Mouse (Mus musculus): ENCODE results near the gene Serpine3.
"Not testable (repeated sequence)": the region's sequence is repeated elsewhere in the genome, so short reads cannot be mapped to it uniquely, and the experiment has no call there.

Serpine3 gene

DNA sequence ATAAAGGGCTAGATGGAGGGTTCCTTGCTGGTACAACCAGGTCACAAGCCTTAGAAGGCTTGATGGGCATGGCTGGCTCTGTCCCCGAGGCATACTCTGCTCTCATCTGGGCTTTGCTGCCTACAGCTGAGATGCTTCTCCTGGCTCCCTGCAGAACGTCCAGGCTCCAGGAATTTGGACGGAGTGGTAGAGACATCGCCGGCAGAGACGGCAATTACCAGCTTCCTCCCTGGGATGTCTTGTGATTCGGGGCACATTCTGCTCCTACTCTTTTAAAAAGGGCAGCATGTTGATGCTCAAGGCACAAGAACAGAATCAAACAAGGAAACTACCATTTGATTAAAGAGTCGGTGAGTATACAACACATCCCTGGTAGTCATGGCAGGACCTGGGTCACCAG is at the start of gene Serpine3:
TSS of gene Serpine3 (plus strand) at position 301 of the 400 bp plus-strand sequence.
- in situ Hi-C loops (cut with MboI; ENCODE audit: low pct_unique_long_range_greater_than_20kb in 1 of 2, low sequenced_read_pairs in 2 of 2, unreplicated experiment in 1 of 2): no loop called here

- in situ Hi-C loops (cut with MboI; ENCODE audit: low pct_unique_long_range_greater_than_20kb in 1 of 2, low sequenced_read_pairs in 2 of 2, unreplicated experiment in 1 of 2): no loop called here
Observed at GRCm38 (mm10) chr14:62622393-62622792, 41.1 kb upstream of the Serpine3 start.

- in situ Hi-C loops (cut with MboI; ENCODE audit: low pct_unique_long_range_greater_than_20kb in 1 of 2, low sequenced_read_pairs in 2 of 2, unreplicated experiment in 1 of 2): no loop called here
Observed at GRCm38 (mm10) chr14:62627951-62628350, 35.5 kb upstream of the Serpine3 start.

- in situ Hi-C loops (cut with MboI; ENCODE audit: low pct_unique_long_range_greater_than_20kb in 1 of 2, low sequenced_read_pairs in 2 of 2, unreplicated experiment in 1 of 2): no loop called here
Observed at GRCm38 (mm10) chr14:62637436-62638344, 25.8 kb upstream of the Serpine3 start.

DNA sequence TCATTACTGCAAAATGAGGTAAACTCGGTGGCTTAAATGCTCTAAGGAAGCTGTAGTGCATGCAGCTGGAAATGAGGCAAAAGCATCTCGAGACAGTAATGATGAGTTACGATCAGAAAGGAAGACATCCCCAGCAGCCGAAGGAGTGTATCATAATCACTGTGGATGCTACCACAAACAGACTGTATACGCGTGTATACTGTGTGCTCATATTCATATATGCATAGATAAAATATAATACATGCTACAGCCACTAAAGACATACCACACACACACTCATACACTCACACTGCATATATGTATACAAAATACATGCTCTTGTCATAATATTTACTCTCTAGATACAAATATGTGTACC is 25.1 kb upstream of the Serpine3 start:
- in situ Hi-C loops (cut with MboI; ENCODE audit: low pct_unique_long_range_greater_than_20kb in 1 of 2, low sequenced_read_pairs in 2 of 2, unreplicated experiment in 1 of 2): no loop called here

- in situ Hi-C loops (cut with MboI; ENCODE audit: low pct_unique_long_range_greater_than_20kb in 1 of 2, low sequenced_read_pairs in 2 of 2, unreplicated experiment in 1 of 2): no loop called here
Observed at GRCm38 (mm10) chr14:62639111-62639510, 24.4 kb upstream of the Serpine3 start.

GRCm38 (mm10) chr14:62639551-62639950 is 23.9 kb upstream of the Serpine3 start:
- in situ Hi-C loops (cut with MboI; ENCODE audit: low pct_unique_long_range_greater_than_20kb in 1 of 2, low sequenced_read_pairs in 2 of 2, unreplicated experiment in 1 of 2): no loop called here

DNA sequence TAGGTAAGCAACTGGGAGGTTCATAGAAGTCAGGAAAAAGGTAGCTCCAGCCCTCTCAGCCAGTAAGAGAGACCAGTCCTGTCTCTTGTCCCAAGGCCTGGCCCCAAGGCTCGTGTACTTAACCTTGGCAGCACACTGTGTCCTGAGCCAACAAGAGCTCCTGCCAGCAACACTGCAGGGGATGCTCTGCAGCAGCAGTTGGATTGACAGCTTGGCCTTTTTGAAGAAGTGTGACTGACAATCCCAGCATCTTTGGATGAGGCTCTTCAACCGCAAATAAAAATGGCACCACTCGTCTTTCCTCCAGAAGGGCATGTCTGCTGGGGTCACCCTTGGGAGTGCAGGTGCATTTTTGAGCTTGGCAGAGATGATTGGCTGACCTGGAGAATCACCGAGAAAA is 23.1 kb upstream of the Serpine3 start:
- in situ Hi-C loops (cut with MboI; ENCODE audit: low pct_unique_long_range_greater_than_20kb in 1 of 2, low sequenced_read_pairs in 2 of 2, unreplicated experiment in 1 of 2): no loop called here

DNA sequence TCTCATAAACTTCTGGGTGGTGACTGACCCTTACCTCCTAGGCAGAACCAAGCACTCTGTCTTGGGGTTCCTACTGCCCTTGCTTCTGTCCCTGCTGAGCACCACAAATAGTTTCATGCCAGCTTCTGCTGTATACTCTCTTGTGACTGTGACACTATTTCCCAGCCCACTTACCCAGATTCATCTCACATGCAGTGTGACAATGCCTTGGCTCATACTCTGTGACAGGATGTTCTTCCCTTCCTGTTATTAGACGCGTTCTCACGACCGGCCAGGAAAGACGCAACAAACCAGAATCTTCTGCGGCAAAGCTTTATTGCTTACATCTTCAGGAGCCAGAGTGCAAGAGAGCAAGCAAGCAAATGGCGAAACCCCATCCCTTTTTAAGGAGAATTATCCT is 21.1 kb upstream of the Serpine3 start:
- in situ Hi-C loops (cut with MboI; ENCODE audit: low pct_unique_long_range_greater_than_20kb in 1 of 2, low sequenced_read_pairs in 2 of 2, unreplicated experiment in 1 of 2): not testable (repeated sequence)

GRCm38 (mm10) chr14:62648405-62648804 is 15.1 kb upstream of the Serpine3 start:
- in situ Hi-C loops (cut with MboI; ENCODE audit: low pct_unique_long_range_greater_than_20kb in 1 of 2, low sequenced_read_pairs in 2 of 2, unreplicated experiment in 1 of 2): no loop called here

DNA sequence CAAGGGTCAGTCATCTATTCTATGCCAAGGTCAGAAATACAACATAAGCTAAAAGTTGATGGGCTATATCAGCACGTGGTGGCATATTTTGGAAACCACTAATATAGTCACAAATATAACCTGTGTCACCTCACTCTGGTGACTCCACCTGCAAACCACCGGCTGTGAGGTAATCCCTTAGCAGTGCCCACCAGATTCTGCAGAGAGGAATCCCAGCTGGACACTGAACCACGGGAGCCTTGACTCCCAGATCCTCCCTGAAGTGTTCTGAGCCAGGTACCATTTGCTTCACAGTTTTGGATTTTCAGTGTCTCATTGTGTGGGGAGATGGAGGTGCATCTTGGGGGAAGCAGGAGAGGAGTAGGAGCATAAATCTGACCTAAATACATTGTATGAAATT is 13.1 kb upstream of the Serpine3 start:
- in situ Hi-C loops (cut with MboI; ENCODE audit: low pct_unique_long_range_greater_than_20kb in 1 of 2, low sequenced_read_pairs in 2 of 2, unreplicated experiment in 1 of 2): no loop called here

GRCm38 (mm10) chr14:62651771-62652170 is 11.7 kb upstream of the Serpine3 start:
- in situ Hi-C loops (cut with MboI; ENCODE audit: low pct_unique_long_range_greater_than_20kb in 1 of 2, low sequenced_read_pairs in 2 of 2, unreplicated experiment in 1 of 2): no loop called here

DNA sequence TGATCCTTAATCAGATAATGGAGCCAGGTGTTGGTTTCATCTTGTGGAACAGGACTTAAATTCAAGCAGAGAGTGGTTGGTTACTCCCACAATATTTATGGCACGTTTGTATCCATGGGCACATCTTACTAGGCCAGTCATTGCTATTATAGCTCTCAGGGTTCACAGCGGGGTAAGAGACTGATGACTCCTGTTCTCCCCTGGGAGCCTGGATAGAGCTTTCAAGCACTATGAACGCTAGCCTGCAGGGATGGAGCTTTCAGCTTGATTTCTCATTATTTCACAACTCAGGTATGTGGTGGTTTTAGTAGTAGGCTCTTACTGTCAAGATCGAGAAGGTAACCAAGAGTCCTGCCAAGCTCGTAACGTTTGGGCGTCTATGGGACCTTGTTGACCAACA is 7.5 kb upstream of the Serpine3 start:
- in situ Hi-C loops (cut with MboI; ENCODE audit: low pct_unique_long_range_greater_than_20kb in 1 of 2, low sequenced_read_pairs in 2 of 2, unreplicated experiment in 1 of 2): no loop called here

- in situ Hi-C loops (cut with MboI; ENCODE audit: low pct_unique_long_range_greater_than_20kb in 1 of 2, low sequenced_read_pairs in 2 of 2, unreplicated experiment in 1 of 2): no loop called here
Observed at GRCm38 (mm10) chr14:62657469-62657868, 6.0 kb upstream of the Serpine3 start.

GRCm38 (mm10) chr14:62662381-62662780 is 1.1 kb upstream of the Serpine3 start:
- in situ Hi-C loops (cut with MboI; ENCODE audit: low pct_unique_long_range_greater_than_20kb in 1 of 2, low sequenced_read_pairs in 2 of 2, unreplicated experiment in 1 of 2): no loop called here

DNA sequence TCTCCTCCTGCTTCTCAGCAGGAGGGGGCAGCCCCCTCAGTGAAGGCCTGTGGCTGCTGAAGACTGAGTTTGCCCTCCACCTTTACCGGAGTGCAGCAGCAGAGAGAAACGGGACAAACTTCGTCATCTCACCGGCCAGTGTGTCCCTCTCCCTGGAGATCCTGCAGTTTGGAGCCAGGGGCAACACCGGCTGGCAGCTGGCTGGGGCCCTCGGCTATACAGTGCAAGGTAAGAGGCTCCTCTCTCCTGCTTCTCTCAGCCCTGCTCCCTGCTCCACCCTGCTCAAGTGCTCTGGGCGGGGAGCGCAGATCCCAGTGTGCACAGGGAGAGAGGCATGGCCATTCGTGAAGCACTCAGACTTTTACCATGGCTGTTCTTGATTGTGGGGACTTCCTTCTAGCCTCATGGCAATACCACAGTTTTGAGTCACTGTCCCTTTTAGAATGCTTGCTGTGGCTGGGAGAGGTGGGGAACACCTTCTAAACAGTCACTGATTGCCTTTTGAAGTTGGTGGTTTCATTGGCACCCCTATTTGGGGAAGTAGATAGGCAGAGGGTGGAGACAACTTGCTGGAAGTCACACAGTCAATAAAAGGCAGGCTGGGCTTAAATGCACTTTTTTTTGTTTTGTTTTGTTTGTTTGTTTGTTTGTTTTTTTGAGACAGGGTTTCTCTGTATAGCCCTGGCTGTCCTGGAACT is 1.7 kb downstream of the Serpine3 start:
- in situ Hi-C loops (cut with MboI; ENCODE audit: low pct_unique_long_range_greater_than_20kb in 1 of 2, low sequenced_read_pairs in 2 of 2, unreplicated experiment in 1 of 2): no loop called here

DNA sequence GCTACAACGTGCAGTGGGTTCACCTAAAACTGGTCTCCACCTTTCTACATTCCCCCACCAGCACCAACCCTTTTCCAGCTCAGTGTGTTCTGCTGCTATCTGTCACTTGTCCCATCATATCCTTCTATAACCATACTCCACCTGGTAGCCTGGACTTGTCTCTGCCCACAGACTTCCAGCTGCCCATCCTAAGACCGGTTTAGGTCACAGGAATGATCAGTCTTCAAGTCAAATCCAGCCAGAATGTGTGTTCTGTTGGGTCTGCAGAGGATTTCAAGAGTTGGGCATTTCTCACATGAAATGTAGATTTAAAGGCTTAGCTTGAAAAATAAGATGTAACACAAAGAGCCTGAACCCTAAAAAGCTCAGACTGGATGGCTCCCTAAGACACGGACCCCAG is 10.2 kb downstream of the Serpine3 start:
- in situ Hi-C loops (cut with MboI; ENCODE audit: low pct_unique_long_range_greater_than_20kb in 1 of 2, low sequenced_read_pairs in 2 of 2, unreplicated experiment in 1 of 2): no loop called here

GRCm38 (mm10) chr14:62718161-62718560 is 54.7 kb downstream of the Serpine3 start:
- in situ Hi-C loops (cut with MboI; ENCODE audit: low pct_unique_long_range_greater_than_20kb in 1 of 2, low sequenced_read_pairs in 2 of 2, unreplicated experiment in 1 of 2): no loop called here

DNA sequence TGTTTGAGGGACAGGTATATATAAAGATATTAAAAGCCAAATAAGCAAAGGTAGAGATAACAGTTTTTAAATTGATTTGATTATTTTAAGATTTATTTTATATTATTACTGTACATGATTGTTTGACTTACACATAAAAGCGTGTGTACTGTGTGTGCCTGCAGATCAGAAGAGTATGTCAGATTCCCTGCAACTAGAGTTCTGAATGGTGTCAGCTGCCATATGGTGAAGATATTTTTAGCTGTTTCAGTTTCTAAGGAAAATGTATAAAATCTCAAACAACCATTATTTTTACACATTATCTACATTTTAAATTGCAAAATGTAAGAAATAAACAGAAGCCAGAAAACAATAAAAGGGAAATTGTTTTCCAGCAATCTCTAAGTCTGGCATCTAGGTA is 58.2 kb downstream of the Serpine3 start:
- in situ Hi-C loops (cut with MboI; ENCODE audit: low pct_unique_long_range_greater_than_20kb in 1 of 2, low sequenced_read_pairs in 2 of 2, unreplicated experiment in 1 of 2): no loop called here

DNA sequence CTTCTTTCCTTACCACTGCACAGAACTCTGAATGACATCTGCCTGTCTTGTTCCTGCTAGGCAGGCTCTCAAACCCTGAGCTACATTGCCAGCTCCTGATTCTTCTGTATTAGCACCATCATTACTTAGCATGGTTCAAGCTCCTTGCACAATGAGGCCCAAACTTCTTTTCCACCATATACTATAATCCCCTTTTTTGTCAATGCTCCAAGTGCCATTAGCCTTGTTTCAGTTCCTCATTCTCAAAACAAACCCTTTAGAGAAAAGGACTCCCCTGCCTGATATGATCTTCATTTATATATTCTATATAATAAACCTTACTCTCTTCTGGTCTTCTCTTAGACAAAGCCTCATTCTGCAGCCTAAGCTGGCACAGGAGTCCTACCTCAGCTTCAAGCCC is 61.1 kb downstream of the Serpine3 start:
- in situ Hi-C loops (cut with MboI; ENCODE audit: low pct_unique_long_range_greater_than_20kb in 1 of 2, low sequenced_read_pairs in 2 of 2, unreplicated experiment in 1 of 2): no loop called here
